Mouse (Mus musculus) thymus, adult 2 months (tissue): ENCODE measurements around the gene Ddit4.

Experiments used
- CTCF ChIP-seq: fragments of 200-500 bp; IDR thresholded peaks from 2 replicates; pipeline ENCODE4 v1.5.1; 2012; ENCODE audit warnings: mild to moderate bottlenecking, control low read depth, low read length, moderate library complexity, borderline replicate concordance; ENCODE audit not compliant: control insufficient read depth, poor library complexity, insufficient read depth; ENCODE audit errors: extremely low read depth
- POLR2A ChIP-seq: fragments of 200-500 bp; IDR thresholded peaks from 2 replicates; pipeline ENCODE4 v1.6.1; 2012; ENCODE audit warnings: mild to moderate bottlenecking, low read length, control low read depth, moderate library complexity; ENCODE audit not compliant: control insufficient read depth, poor library complexity, insufficient read depth; ENCODE audit errors: extremely low read depth

GRCm38 (mm10) chr10:59959517-59959916 is 7.9 kb upstream of the Ddit4 start:
- no peak for TF ChIP-seq CTCF
- no peak for TF ChIP-seq POLR2A
